Mouse (Mus musculus) bone marrow macrophage, adult 2 months (primary cell): Measurements from ENCODE around the gene Pnldc1.

Experiments
- CTCF ChIP-seq: IDR thresholded peaks from 2 replicates; pipeline ENCODE4 v1.5.1; 2012; ENCODE audit warnings: low read depth, mild to moderate bottlenecking, low read length, moderate library complexity
- POLR2A ChIP-seq: IDR thresholded peaks from 2 replicates; pipeline ENCODE4 v1.6.1; 2012; ENCODE audit warnings: mild to moderate bottlenecking, low read depth, low read length, borderline replicate concordance

DNA sequence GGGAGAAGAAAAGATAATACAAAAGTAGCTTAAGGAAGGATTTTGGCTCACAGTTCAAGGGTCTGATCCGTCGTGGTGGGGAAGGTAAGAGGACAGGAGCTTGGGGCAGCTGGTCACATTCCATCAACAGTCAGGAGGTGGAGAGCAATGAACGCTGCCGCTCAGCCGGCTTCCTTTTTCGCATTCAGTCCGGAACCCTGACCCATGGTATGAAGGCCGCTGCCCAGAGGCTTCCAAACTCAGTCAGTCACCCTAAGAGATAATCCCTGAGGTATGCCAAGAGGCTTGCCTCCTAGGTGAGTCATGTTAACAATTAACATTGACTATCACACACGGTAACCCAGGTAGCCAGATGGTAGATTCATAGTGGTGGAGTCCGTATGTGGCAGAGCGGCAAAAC is 55.6 kb downstream of the Pnldc1 start:
- TF ChIP-seq CTCF (no peak), POLR2A (no peak)
